Mouse (Mus musculus): Measurements from ENCODE around the gene Daam2. TPM values are rescaled to one million over a fixed set of nuclear protein-coding genes. Genes with fewer than 3 reads are reported as not detected.

Gene Daam2
- polyA plus RNA-seq, 1 experiment from 2014 or later: 0.26 TPM

- no peak overlapping the region for H3K9ac ChIP-seq (ENCODE audit: low read depth, low read length)
- no peaks in the 10 kb centered on the region for H3K4me1 ChIP-seq (ENCODE audit: control insufficient read depth, low read depth, low read length)
- no peaks in the 10 kb centered on the region for H3K27me3 ChIP-seq (ENCODE audit: control insufficient read depth, insufficient read depth, low read depth, low read length)
- 66% methylated on average over 3 of the region's 3 CpGs for WGBS (ENCODE audit: insufficient replicate concordance)
- no peak overlapping the region for H3K4me2 ChIP-seq (ENCODE audit: low read depth, low read length)
- no peak overlapping the region for H3K4me3 ChIP-seq (ENCODE audit: low read depth, low read length)
- no peak overlapping the region for H3K27ac ChIP-seq (ENCODE audit: low read length)
- no peaks in the 10 kb centered on the region for H3K36me3 ChIP-seq (ENCODE audit: control insufficient read depth, insufficient read depth)
- no peak for ATAC-seq (ENCODE audit: low read depth)
- H3K9me3 ChIP-seq (replicated peaks; ENCODE audit: control insufficient read depth, low read length): no peaks in the 10 kb centered on the region
Observed at GRCm38 (mm10) chr17:49484435-49484834, 79.7 kb downstream of the Daam2 start.

- Histone ChIP-seq H3K27ac (ENCODE audit: low read length) (no peak overlapping the region), H3K4me2 (ENCODE audit: low read depth, low read length) (no peak overlapping the region), H3K9ac (ENCODE audit: low read depth, low read length) (no peak overlapping the region), H3K4me1 (ENCODE audit: control insufficient read depth, low read depth, low read length) (no peaks in the 10 kb centered on the region), H3K27me3 (ENCODE audit: control insufficient read depth, insufficient read depth, low read depth, low read length) (no peaks in the 10 kb centered on the region), H3K36me3 (ENCODE audit: control insufficient read depth, insufficient read depth) (no peaks in the 10 kb centered on the region), H3K9me3 (replicated peaks; ENCODE audit: control insufficient read depth, low read length) (no peaks in the 10 kb centered on the region), H3K4me3 (ENCODE audit: low read depth, low read length) (no peak overlapping the region)
- no peak for ATAC-seq (ENCODE audit: low read depth)
- WGBS (ENCODE audit: insufficient replicate concordance): 50% methylated on average over 3 of the region's 3 CpGs
Observed at GRCm38 (mm10) chr17:49481876-49482275, 82.3 kb downstream of the Daam2 start.

GRCm38 (mm10) chr17:49477370-49477769 lies 86.8 kb downstream of the Daam2 start:
- Histone ChIP-seq H3K9ac (ENCODE audit: low read depth, low read length) (no peak overlapping the region), H3K4me1 (ENCODE audit: control insufficient read depth, low read depth, low read length) (no peaks in the 10 kb centered on the region), H3K4me3 (ENCODE audit: low read depth, low read length) (no peak overlapping the region), H3K36me3 (ENCODE audit: control insufficient read depth, insufficient read depth) (no peaks in the 10 kb centered on the region), H3K27me3 (ENCODE audit: control insufficient read depth, insufficient read depth, low read depth, low read length) (no peaks in the 10 kb centered on the region), H3K27ac (ENCODE audit: low read length) (no peak overlapping the region), H3K4me2 (ENCODE audit: low read depth, low read length) (no peak overlapping the region), H3K9me3 (replicated peaks; ENCODE audit: control insufficient read depth, low read length) (no peaks in the 10 kb centered on the region)
- no peak for ATAC-seq (ENCODE audit: low read depth)
- 56% methylated on average over 4 of the region's 4 CpGs for WGBS (ENCODE audit: insufficient replicate concordance)

GRCm38 (mm10) chr17:49475174-49475573 lies 89.0 kb downstream of the Daam2 start:
- H3K36me3 ChIP-seq (ENCODE audit: control insufficient read depth, insufficient read depth): no peaks in the 10 kb centered on the region
- H3K27me3 ChIP-seq (ENCODE audit: control insufficient read depth, insufficient read depth, low read depth, low read length): no peaks in the 10 kb centered on the region
- H3K27ac ChIP-seq (ENCODE audit: low read length): no peak overlapping the region
- H3K9ac ChIP-seq (ENCODE audit: low read depth, low read length): no peak overlapping the region
- no peaks in the 10 kb centered on the region for H3K9me3 ChIP-seq (replicated peaks; ENCODE audit: control insufficient read depth, low read length)
- H3K4me1 ChIP-seq (ENCODE audit: control insufficient read depth, low read depth, low read length): no peaks in the 10 kb centered on the region
- H3K4me3 ChIP-seq (ENCODE audit: low read depth, low read length): no peak overlapping the region
- 58% methylated on average over 1 of the region's 1 CpGs for WGBS (ENCODE audit: insufficient replicate concordance)
- ATAC-seq (ENCODE audit: low read depth): no peak
- H3K4me2 ChIP-seq (ENCODE audit: low read depth, low read length): no peak overlapping the region

- no peak overlapping the region for H3K9ac ChIP-seq (ENCODE audit: low read depth, low read length)
- no peak overlapping the region for H3K4me2 ChIP-seq (ENCODE audit: low read depth, low read length)
- H3K9me3 ChIP-seq (replicated peaks; ENCODE audit: control insufficient read depth, low read length): no peaks in the 10 kb centered on the region
- no peaks in the 10 kb centered on the region for H3K4me1 ChIP-seq (ENCODE audit: control insufficient read depth, low read depth, low read length)
- no peak overlapping the region for H3K27ac ChIP-seq (ENCODE audit: low read length)
- no peak for ATAC-seq (ENCODE audit: low read depth)
- 60% methylated on average over 4 of the region's 4 CpGs for WGBS (ENCODE audit: insufficient replicate concordance)
- no peaks in the 10 kb centered on the region for H3K36me3 ChIP-seq (ENCODE audit: control insufficient read depth, insufficient read depth)
- no peak overlapping the region for H3K4me3 ChIP-seq (ENCODE audit: low read depth, low read length)
- H3K27me3 ChIP-seq (ENCODE audit: control insufficient read depth, insufficient read depth, low read depth, low read length): no peaks in the 10 kb centered on the region
Observed at GRCm38 (mm10) chr17:49474051-49474450, 90.1 kb downstream of the Daam2 start.

- ATAC-seq (ENCODE audit: low read depth): no peak
- Histone ChIP-seq H3K9ac (ENCODE audit: low read depth, low read length) (no peak overlapping the region), H3K27me3 (ENCODE audit: control insufficient read depth, insufficient read depth, low read depth, low read length) (no peaks in the 10 kb centered on the region), H3K4me1 (ENCODE audit: control insufficient read depth, low read depth, low read length) (no peaks in the 10 kb centered on the region), H3K4me3 (ENCODE audit: low read depth, low read length) (no peak overlapping the region), H3K4me2 (ENCODE audit: low read depth, low read length) (no peak overlapping the region), H3K9me3 (replicated peaks; ENCODE audit: control insufficient read depth, low read length) (no peaks in the 10 kb centered on the region), H3K27ac (ENCODE audit: low read length) (no peak overlapping the region), H3K36me3 (ENCODE audit: control insufficient read depth, insufficient read depth) (no peaks in the 10 kb centered on the region)
- WGBS (ENCODE audit: insufficient replicate concordance): 48% methylated on average over 8 of the region's 8 CpGs
Observed at GRCm38 (mm10) chr17:49472626-49473025, 91.5 kb downstream of the Daam2 start.

- 34% methylated on average over 4 of the region's 4 CpGs for WGBS (ENCODE audit: insufficient replicate concordance)
- Histone ChIP-seq H3K36me3 (ENCODE audit: control insufficient read depth, insufficient read depth) (no peaks in the 10 kb centered on the region), H3K4me1 (ENCODE audit: control insufficient read depth, low read depth, low read length) (peaks cover 7% of the 10 kb centered on the region), H3K4me3 (ENCODE audit: low read depth, low read length) (no peak overlapping the region), H3K4me2 (ENCODE audit: low read depth, low read length) (no peak overlapping the region), H3K9me3 (replicated peaks; ENCODE audit: control insufficient read depth, low read length) (no peaks in the 10 kb centered on the region), H3K9ac (ENCODE audit: low read depth, low read length) (no peak overlapping the region), H3K27ac (ENCODE audit: low read length) (no peak overlapping the region), H3K27me3 (ENCODE audit: control insufficient read depth, insufficient read depth, low read depth, low read length) (no peaks in the 10 kb centered on the region)
- no peak for ATAC-seq (ENCODE audit: low read depth)
Observed at GRCm38 (mm10) chr17:49468223-49468622, 95.9 kb downstream of the Daam2 start.

GRCm38 (mm10) chr17:49464884-49465283 lies 99.3 kb downstream of the Daam2 start:
- 46% methylated on average over 3 of the region's 3 CpGs for WGBS (ENCODE audit: insufficient replicate concordance)
- Histone ChIP-seq H3K9me3 (replicated peaks; ENCODE audit: control insufficient read depth, low read length) (no peaks in the 10 kb centered on the region), H3K4me2 (ENCODE audit: low read depth, low read length) (no peak overlapping the region), H3K27ac (ENCODE audit: low read length) (no peak overlapping the region), H3K4me1 (ENCODE audit: control insufficient read depth, low read depth, low read length) (peaks cover 7% of the 10 kb centered on the region), H3K4me3 (ENCODE audit: low read depth, low read length) (no peak overlapping the region), H3K27me3 (ENCODE audit: control insufficient read depth, insufficient read depth, low read depth, low read length) (no peaks in the 10 kb centered on the region), H3K36me3 (ENCODE audit: control insufficient read depth, insufficient read depth) (no peaks in the 10 kb centered on the region), H3K9ac (ENCODE audit: low read depth, low read length) (no peak overlapping the region)
- peak; percentile 72; the same call in 1 of the 2 replicates for ATAC-seq (ENCODE audit: low read depth)

- Histone ChIP-seq H3K4me3 (ENCODE audit: low read depth, low read length) (no peak overlapping the region), H3K27me3 (ENCODE audit: control insufficient read depth, insufficient read depth, low read depth, low read length) (no peaks in the 10 kb centered on the region), H3K4me1 (ENCODE audit: control insufficient read depth, low read depth, low read length) (peaks cover 15% of the 10 kb centered on the region), H3K4me2 (ENCODE audit: low read depth, low read length) (no peak overlapping the region), H3K36me3 (ENCODE audit: control insufficient read depth, insufficient read depth) (peaks cover 20% of the 10 kb centered on the region), H3K27ac (ENCODE audit: low read length) (no peak overlapping the region), H3K9ac (ENCODE audit: low read depth, low read length) (no peak overlapping the region), H3K9me3 (replicated peaks; ENCODE audit: control insufficient read depth, low read length) (no peaks in the 10 kb centered on the region)
- 85% methylated on average over 18 of the region's 18 CpGs for WGBS (ENCODE audit: insufficient replicate concordance)
- ATAC-seq (ENCODE audit: low read depth): no peak
Observed at GRCm38 (mm10) chr17:49458386-49458785, 105.8 kb downstream of the Daam2 start.
